Mouse (Mus musculus) spleen, postnatal 4 days (tissue): Measurements from ENCODE around the gene Fcho2.

Source experiments
- DNase-seq, 2 experiments: peaks; one replicate each; pipeline ENCODE4 v3.0.0; 2022; ENCODE audit warnings: low spot score in 2 of 2

The Fcho2 gene

GRCm38 (mm10) chr13:98679631-98680041 lies 135.6 kb downstream of the Fcho2 start:
- DNase-seq: no peak

- DNase-seq: no peak
These were observed 136.0 kb downstream of the Fcho2 start for GRCm38 (mm10) chr13:98679230-98679629.

GRCm38 (mm10) chr13:98673922-98674321 lies 141.3 kb downstream of the Fcho2 start:
- no peak for DNase-seq
